Mouse (Mus musculus) forebrain, embryonic 13.5 days (tissue): Measurements from ENCODE around the gene Shank3. TPM values are rescaled to one million over a fixed set of nuclear protein-coding genes. Genes with fewer than 3 reads are reported as not detected.

ENCODE experiments used
- ATAC-seq: fragments of 200-750 bp; cut with Nextera tagmentation; 2 replicates; pipeline ENCODE4 v1.8.0; 2017
- H3K27ac ChIP-seq: fragments of 300-500 bp; sonication (generic); 2 replicates; pipeline ENCODE4 v1.5.1; 2015; ENCODE audit warnings: inconsistent platforms, mild to moderate bottlenecking, moderate library complexity
- H3K27me3 ChIP-seq: fragments of 300-500 bp; sonication (generic); 2 replicates; pipeline ENCODE4 v1.6.1; 2015; ENCODE audit warnings: mild to moderate bottlenecking, inconsistent platforms
- H3K36me3 ChIP-seq: fragments of 300-500 bp; sonication (generic); 2 replicates; pipeline ENCODE4 v1.6.1; 2015; ENCODE audit warnings: mild to moderate bottlenecking, inconsistent platforms; ENCODE audit not compliant: poor library complexity, severe bottlenecking
- H3K4me1 ChIP-seq: fragments of 300-500 bp; sonication (generic); 2 replicates; pipeline ENCODE4 v1.6.1; 2015; ENCODE audit warnings: inconsistent platforms
- H3K4me2 ChIP-seq: fragments of 300-500 bp; sonication (generic); 2 replicates; pipeline ENCODE4 v1.6.1; 2015; ENCODE audit warnings: inconsistent platforms, mild to moderate bottlenecking, moderate library complexity
- H3K4me3 ChIP-seq: fragments of 300-500 bp; sonication (generic); 2 replicates; pipeline ENCODE4 v1.5.1; 2015; ENCODE audit warnings: mild to moderate bottlenecking, inconsistent platforms
- H3K9ac ChIP-seq: fragments of 300-500 bp; sonication (generic); 2 replicates; pipeline ENCODE4 v1.6.1; 2015; ENCODE audit warnings: mild to moderate bottlenecking, inconsistent platforms
- H3K9me3 ChIP-seq: fragments of 300-500 bp; sonication (generic); replicated peaks from 2 replicates; pipeline ENCODE4 v1.6.1; 2016; ENCODE audit warnings: inconsistent platforms
- WGBS: fragments of 180-500 bp; shearing (Covaris S2); methylation state at CpG from one replicate; pipeline ENCODE4 v1.1.7; 2015; 5-methylcytosine and 5-hydroxymethylcytosine counted together
- polyA plus RNA-seq: library from polyadenylated mRNA; unstranded; fragments of >200 nt; fragmentation: Nextera tagmentation; extraction: Ambion mirVana; gene quantifications from 2 replicates; pipeline ENCODE4 v1.2.1, GENCODE M21; 2015

The Shank3 gene
- polyA plus RNA-seq, 1 experiment from 2014 or later = 7.1 TPM

DNA sequence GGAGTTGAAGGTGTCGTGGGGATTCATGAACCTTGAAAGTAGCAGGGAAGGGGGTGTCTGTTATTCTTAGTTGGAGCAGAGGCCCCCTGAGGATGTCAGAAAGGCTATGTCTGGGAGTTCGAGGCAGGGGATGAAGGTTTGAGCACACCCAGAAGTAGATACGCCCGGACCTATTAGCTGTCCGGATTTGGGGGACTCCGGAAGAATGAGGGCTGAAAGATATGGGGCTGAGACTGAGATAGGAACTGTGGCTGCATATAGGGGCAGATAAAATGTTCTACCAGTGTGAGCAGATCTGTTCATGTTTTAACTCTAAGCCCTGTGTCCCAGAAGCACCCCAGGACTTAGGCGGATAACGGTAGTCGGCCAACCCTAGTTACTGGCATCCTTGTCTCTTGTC is 5.4 kb downstream of the Shank3 start:
- H3K27me3 ChIP-seq = peaks cover 13% of the 10 kb centered on the region
- peaks cover 14% of the 10 kb centered on the region; the same call in 1 of the 2 replicates for H3K4me1 ChIP-seq
- no peak overlapping the region for H3K4me2 ChIP-seq
- WGBS = 94% methylated on average over 9 of the region's 9 CpGs
- no peak overlapping the region for H3K4me3 ChIP-seq
- no peak overlapping the region for H3K27ac ChIP-seq
- H3K36me3 ChIP-seq = peaks cover 27% of the 10 kb centered on the region
- ATAC-seq = no peak
- no peak overlapping the region for H3K9ac ChIP-seq
- no peaks in the 10 kb centered on the region for H3K9me3 ChIP-seq

GRCm38 (mm10) chr15:89507751-89508150 is 8.3 kb downstream of the Shank3 start:
- no peaks in the 10 kb centered on the region for H3K9me3 ChIP-seq
- no peak for ATAC-seq
- H3K9ac ChIP-seq = no peak overlapping the region
- no peak overlapping the region for H3K4me2 ChIP-seq
- no peak overlapping the region for H3K4me3 ChIP-seq
- no peaks in the 10 kb centered on the region for H3K4me1 ChIP-seq
- no peaks in the 10 kb centered on the region for H3K27me3 ChIP-seq
- no peak overlapping the region for H3K27ac ChIP-seq
- peaks cover 27% of the 10 kb centered on the region for H3K36me3 ChIP-seq
- 94% methylated on average over 8 of the region's 8 CpGs for whole genome bisulfite sequencing

GRCm38 (mm10) chr15:89512679-89513078 is 13.3 kb downstream of the Shank3 start:
- Histone ChIP-seq H3K36me3 (0 out of 2 replicates have a peak, but pooled peaks cover 3% of the 10 kb centered on the region), H3K4me1 (no peaks in the 10 kb centered on the region), H3K4me2 (no peak overlapping the region), H3K9ac (no peak overlapping the region), H3K27ac (no peak overlapping the region), H3K27me3 (no peaks in the 10 kb centered on the region), H3K9me3 (no peaks in the 10 kb centered on the region), H3K4me3 (no peak overlapping the region)
- WGBS = 78% methylated on average over 4 of the region's 4 CpGs
- no peak for ATAC-seq

- H3K9me3 ChIP-seq = no peaks in the 10 kb centered on the region
- peaks cover 11% of the 10 kb centered on the region for H3K4me1 ChIP-seq
- H3K27ac ChIP-seq = no peak overlapping the region
- H3K4me3 ChIP-seq = no peak overlapping the region
- WGBS = 84% methylated on average over 7 of the region's 7 CpGs
- peaks cover 43% of the 10 kb centered on the region for H3K27me3 ChIP-seq
- no peaks in the 10 kb centered on the region for H3K36me3 ChIP-seq
- H3K4me2 ChIP-seq = no peak overlapping the region
- no peak overlapping the region for H3K9ac ChIP-seq
- ATAC-seq = no peak
Measured at GRCm38 (mm10) chr15:89521951-89522350, 22.5 kb downstream of the Shank3 start.

DNA sequence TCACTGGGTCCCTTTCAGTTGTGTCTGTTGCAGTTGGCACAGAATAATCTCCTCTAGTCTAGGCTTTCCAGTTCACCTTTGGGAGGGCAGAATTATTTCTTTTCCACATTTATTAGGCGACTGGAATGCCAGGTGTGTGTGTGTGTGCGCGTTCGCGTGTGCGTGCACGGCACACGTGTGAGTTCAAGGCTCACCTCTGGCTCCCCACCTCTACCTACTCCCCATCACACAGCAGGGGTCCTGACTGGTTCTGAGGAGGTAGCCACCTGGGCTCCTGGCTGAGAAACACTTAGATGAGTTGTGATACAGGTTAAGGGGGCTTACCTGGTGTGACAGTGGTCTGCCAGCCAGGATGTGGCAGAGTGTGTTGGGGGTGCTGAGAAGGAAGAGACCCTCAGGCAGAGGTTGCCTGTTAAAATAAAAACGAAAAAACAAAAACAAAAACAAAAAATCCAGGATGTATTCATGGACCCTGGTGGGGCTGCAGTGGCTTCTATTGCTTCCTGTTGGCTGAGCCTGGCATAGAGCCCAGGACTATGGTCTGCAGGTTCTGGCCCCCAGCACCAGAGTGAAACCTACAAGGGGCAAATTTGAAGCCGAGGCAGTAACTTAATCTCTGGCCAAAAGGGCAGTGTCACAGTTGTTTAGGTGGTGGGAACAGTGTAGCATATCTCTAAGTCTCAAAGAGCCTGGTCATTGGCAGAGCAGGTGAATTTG is 23.3 kb downstream of the Shank3 start:
- no peak for ATAC-seq
- Histone ChIP-seq H3K9ac (no peak overlapping the region), H3K27ac (no peak overlapping the region), H3K4me3 (no peak overlapping the region), H3K4me2 (peak overlapping the region; percentile 98), H3K9me3 (no peaks in the 10 kb centered on the region), H3K36me3 (no peaks in the 10 kb centered on the region), H3K4me1 (peaks cover 11% of the 10 kb centered on the region), H3K27me3 (peaks cover 43% of the 10 kb centered on the region)
- WGBS = 87% methylated on average over 10 of the region's 10 CpGs

DNA sequence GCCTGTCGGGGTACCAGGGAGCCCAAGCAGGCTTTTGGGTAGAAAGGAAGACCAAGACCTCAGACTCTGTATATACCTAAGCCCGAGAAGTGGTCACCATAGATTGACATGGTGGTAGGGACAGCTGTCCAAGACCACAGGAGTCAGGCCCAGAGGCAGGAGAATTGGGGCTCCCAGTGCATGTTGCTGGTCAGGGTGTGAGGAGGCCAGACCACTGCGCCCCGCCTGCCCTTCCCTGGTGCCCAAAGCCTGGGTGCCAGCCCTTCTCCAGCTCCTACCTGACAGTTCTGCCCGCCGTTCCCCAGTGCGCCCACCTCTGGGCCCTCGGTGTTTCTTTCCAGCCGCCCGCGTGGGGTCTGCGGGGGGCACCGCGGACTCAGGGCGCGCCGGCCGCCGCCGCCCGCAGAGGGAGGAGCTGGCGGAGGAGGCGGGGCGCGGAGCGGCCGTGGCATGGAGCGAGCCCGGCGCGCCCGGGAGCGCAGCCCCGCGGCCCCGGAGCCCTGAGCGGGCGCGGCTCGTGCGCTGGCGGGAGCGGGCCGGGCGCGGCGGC is 23.9 kb downstream of the Shank3 start:
- H3K9me3 ChIP-seq = no peaks in the 10 kb centered on the region
- peaks cover 43% of the 10 kb centered on the region for H3K27me3 ChIP-seq
- ATAC-seq = peak; percentile 44
- H3K27ac ChIP-seq = no peak overlapping the region
- H3K4me3 ChIP-seq = peak overlapping the region; percentile 63
- peaks cover 11% of the 10 kb centered on the region for H3K4me1 ChIP-seq
- 9% methylated on average over 14 of the region's 47 CpGs for WGBS
- peak overlapping the region; percentile 98 for H3K4me2 ChIP-seq
- no peaks in the 10 kb centered on the region for H3K36me3 ChIP-seq
- H3K9ac ChIP-seq = peak overlapping the region; percentile 51

- peaks cover 11% of the 10 kb centered on the region for H3K4me1 ChIP-seq
- 3% methylated on average over 52 of the region's 52 CpGs for WGBS
- ATAC-seq = no peak
Measured at GRCm38 (mm10) chr15:89524001-89524571, 24.7 kb downstream of the Shank3 start.

GRCm38 (mm10) chr15:89524611-89525415 is 25.4 kb downstream of the Shank3 start:
- no peaks in the 10 kb centered on the region for H3K9me3 ChIP-seq
- peak overlapping the region; percentile 63 for H3K4me3 ChIP-seq
- peak overlapping the region; percentile 98 for H3K4me2 ChIP-seq
- H3K9ac ChIP-seq = no peak overlapping the region
- ATAC-seq = no peak
- H3K27me3 ChIP-seq = peaks cover 43% of the 10 kb centered on the region
- no peaks in the 10 kb centered on the region for H3K36me3 ChIP-seq
- WGBS = 71% methylated on average over 8 of the region's 8 CpGs
- no peak overlapping the region for H3K27ac ChIP-seq
- peaks cover 11% of the 10 kb centered on the region for H3K4me1 ChIP-seq

More at GRCm38 (mm10) chr15:89524001-89524571, 24.7 kb downstream of the Shank3 start:
- Histone ChIP-seq H3K36me3 (no peaks in the 10 kb centered on the region), H3K4me2 (peak overlapping the region; percentile 98), H3K27me3 (peaks cover 43% of the 10 kb centered on the region), H3K9ac (peak overlapping the region; percentile 70), H3K9me3 (no peaks in the 10 kb centered on the region), H3K27ac (no peak overlapping the region), H3K4me3 (peak overlapping the region; percentile 63)

- no peak overlapping the region for H3K9ac ChIP-seq
- H3K4me1 ChIP-seq = peaks cover 11% of the 10 kb centered on the region
- no peak for ATAC-seq
- no peak overlapping the region for H3K27ac ChIP-seq
- no peak overlapping the region for H3K4me2 ChIP-seq
- no peaks in the 10 kb centered on the region for H3K36me3 ChIP-seq
- H3K27me3 ChIP-seq = peaks cover 43% of the 10 kb centered on the region
- H3K4me3 ChIP-seq = no peak overlapping the region
- 93% methylated on average over 8 of the region's 8 CpGs for WGBS
- H3K9me3 ChIP-seq = no peaks in the 10 kb centered on the region
Measured at GRCm38 (mm10) chr15:89525464-89525863, 26.0 kb downstream of the Shank3 start.

DNA sequence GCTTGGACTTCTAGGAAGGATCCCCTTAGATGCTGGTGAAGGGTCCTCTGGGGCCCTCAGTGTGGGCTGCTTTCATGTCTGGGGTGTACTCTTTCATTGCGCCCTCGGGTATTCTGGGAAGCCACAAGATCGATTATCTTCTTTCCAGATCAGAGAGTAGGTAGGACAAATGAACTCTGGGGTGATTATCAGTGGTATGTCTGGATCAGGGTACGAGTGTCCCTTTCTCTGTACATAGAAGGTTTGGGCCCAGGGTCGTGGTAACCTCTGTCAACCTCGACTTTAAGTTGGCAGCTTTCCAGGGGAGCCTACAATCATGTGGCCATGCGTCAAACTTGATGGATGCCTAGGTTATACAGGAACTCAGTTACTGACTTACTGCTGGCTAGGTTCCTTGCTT is 26.5 kb downstream of the Shank3 start:
- no peak overlapping the region for H3K9ac ChIP-seq
- no peak overlapping the region for H3K4me3 ChIP-seq
- no peak overlapping the region for H3K4me2 ChIP-seq
- peaks cover 43% of the 10 kb centered on the region for H3K27me3 ChIP-seq
- H3K4me1 ChIP-seq = peaks cover 11% of the 10 kb centered on the region
- 85% methylated on average over 7 of the region's 7 CpGs for WGBS
- no peaks in the 10 kb centered on the region for H3K36me3 ChIP-seq
- H3K27ac ChIP-seq = no peak overlapping the region
- ATAC-seq = no peak
- H3K9me3 ChIP-seq = no peaks in the 10 kb centered on the region

DNA sequence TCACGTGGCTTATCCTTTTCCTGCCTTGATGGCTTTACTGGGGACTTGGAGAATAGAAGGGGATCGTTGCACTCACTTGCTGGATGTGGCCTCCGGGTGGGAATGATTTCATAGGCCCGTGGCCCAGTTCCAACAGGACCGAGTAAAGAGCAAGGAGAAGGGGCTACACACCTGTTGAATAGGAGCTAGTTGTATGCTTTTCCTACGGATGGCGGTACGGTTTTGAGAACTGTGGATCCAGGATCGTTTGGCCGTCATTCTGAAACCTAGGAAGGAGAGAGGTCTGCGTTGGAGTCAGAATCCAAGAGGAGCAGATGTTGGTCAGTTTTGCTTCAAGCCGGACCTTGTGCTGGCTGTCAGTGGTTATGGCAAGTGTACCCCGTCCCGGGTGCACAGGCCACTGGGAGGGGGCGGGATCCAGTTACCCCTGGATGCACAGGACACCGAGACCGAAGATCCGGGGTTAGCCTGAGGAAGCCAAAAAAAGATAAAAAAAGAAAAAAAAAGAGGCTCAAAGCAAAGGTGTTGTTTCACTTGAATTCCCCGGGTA is 27.4 kb downstream of the Shank3 start:
- Histone ChIP-seq H3K9ac (no peak overlapping the region), H3K4me1 (peaks cover 13% of the 10 kb centered on the region), H3K9me3 (no peaks in the 10 kb centered on the region), H3K27me3 (peaks cover 38% of the 10 kb centered on the region), H3K27ac (no peak overlapping the region), H3K4me3 (no peak overlapping the region), H3K4me2 (no peak overlapping the region), H3K36me3 (no peaks in the 10 kb centered on the region)
- WGBS = 93% methylated on average over 19 of the region's 19 CpGs
- ATAC-seq = no peak

GRCm38 (mm10) chr15:89527466-89527865 is 28.0 kb downstream of the Shank3 start:
- WGBS = 79% methylated on average over 7 of the region's 7 CpGs
- Histone ChIP-seq H3K36me3 (no peaks in the 10 kb centered on the region), H3K4me3 (no peak overlapping the region), H3K4me2 (no peak overlapping the region), H3K27me3 (peaks cover 32% of the 10 kb centered on the region), H3K9me3 (no peaks in the 10 kb centered on the region), H3K4me1 (peaks cover 19% of the 10 kb centered on the region), H3K27ac (no peak overlapping the region), H3K9ac (no peak overlapping the region)
- no peak for ATAC-seq
